Mouse (Mus musculus): ENCODE measurements at regions not wholly inside any gene's neighbourhood (a gene's known extent, or its start where the extent isn't known, plus 50 kb on each side); places are given as distances from the start of the nearest gene placed in this dataset.

- TF ChIP-seq CTCF (IDR thresholded peaks at IDR 0.05) (peak; percentile 54), POLR2A (IDR thresholded peaks at IDR 0.05; ENCODE audit: insufficient read depth, low read depth, low read length) (no peak)
Measured at GRCm38 (mm10) chr8:126874846-126875245, 70.8 kb downstream of the Tomm20 start.

Data from heart, adult 2 months (tissue).